Mouse (Mus musculus): ENCODE data around the gene Ptpn12.
A peak's percentile ranks its signal among the peaks of the same experiment; 100 is the strongest.
"Not testable (repeated sequence)": the region's sequence is repeated elsewhere in the genome, so short reads cannot be mapped to it uniquely, and the experiment has no call there.

Gene Ptpn12

DNA sequence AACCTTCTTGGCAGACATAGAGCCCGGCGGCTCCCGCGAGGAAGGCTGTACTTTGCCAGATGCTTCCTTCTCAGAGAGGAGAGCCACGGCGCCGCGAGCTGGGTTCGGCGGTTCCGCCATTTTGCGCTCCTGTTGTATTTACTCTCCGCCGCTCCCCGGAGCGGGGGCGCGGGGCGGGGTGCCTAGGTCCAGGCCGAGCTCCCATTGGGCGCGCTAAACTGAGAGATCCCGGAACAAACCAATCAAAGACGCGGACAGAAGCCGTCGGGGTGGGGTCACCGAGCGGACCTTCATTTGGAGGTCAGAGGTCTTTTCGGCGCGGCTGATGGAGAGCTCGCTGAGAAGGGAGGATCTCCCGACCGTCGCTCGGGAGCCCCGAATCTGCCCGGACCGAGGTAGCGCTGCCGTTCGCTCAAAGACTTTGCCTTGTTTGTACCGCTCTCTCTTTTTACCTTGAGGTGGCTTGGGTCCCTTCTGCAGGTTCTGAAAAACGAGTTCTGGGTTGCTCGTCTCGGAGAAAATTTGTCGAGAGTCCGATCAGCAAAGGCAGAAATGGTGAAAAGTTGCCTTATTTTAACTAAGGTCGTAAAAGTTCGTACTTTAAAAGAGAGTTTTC, 103.9 kb downstream of the Ptpn12 start:
- peak; percentile 93 for DNase-seq (ENCODE audit: low spot score)

DNA sequence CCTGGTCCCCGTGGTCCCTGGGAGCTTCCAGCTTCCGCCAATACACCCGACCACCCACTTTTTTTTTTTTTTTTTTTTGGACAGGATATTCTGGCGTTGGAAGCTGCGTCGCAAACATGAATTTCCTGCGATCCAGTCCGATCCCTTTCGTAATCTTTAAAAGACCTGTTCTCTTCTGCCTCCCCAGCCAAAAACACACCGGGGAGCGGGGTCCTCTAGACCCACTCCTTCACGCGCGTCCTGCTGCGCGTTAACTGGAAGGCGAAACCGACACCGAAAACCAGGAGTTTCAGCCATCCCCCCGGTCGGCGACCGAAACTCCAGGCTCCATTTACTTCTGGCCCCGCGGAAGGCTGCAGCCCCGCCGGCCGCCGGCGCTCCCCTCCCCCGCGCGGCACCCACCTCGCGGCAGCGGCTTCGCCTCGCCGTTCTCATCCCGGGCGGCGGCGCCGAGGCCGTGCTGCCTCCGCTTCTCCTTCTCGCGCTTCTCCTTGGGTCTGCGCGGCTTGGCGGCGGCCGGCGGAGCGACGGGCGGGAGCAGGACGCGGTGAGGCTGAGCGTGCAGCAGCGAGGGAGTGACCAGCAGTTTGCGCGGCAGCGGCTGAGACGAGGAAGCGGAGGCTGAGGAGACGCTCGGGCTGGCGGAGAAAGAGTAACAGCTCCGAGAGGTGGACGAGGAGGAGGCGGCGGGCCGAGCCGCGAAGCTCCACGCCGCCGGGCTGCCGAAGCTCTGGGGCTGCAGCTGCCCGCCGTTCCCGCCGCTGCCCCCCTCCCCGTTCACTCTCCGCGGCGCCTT, 104.7 kb downstream of the Ptpn12 start:
- peak; percentile 59 for DNase-seq (ENCODE audit: low spot score)

DNA sequence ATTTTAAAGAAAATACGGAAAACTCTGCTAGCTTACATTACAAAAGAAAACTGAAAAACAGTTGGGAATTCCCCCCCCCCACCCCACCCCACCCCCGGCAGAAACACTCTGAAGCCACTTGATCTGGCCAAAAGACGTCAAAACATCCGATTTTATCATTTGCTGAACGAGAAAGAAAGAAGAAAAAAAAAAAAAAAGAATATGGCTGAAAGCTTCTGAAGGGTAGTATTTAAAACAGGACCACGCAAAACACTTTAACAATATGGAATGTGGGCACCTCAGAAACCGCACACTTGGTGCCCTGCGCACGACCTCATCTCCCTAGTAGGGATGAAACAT, 105.2 kb downstream of the Ptpn12 start:
- DNase-seq (ENCODE audit: low spot score), result no peak

DNA sequence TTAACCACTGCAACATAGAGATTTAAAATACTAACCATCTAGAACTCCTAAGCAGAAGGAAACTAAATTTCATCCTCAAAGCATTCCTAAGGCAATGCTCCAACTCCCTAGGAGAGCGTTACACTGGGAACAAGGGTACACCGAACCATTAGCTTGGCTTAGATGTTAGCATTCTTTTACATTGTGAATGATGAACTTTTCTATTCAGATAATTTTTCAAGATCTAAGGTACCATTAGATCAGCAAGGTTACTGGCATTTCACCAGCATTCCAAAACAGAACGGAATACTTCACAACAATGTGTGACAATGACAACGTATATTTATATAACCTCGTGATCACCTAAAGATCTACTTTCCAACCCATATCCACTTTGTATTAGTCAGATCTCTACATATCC, 105.6 kb downstream of the Ptpn12 start:
- no peak for DNase-seq (ENCODE audit: low spot score)

DNA sequence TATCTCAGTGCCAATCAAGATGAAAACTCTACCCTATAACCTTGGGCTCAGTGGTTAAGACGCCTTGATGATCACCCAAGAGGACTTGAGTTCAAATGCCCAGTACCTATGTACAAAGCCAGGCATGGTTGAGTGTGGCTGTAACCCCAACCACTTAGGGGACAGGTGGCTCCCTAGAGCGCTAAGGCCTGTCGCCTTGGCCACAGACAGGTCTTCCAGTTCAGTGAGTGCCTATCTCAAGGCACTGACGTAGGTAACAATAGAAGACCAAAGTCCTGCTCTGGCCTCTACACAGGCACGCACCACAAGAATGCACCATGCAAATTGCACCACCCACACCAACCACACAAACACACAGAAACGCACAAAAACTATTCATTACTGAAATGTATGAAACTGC, 108.8 kb downstream of the Ptpn12 start:
- no peak for DNase-seq (ENCODE audit: low spot score)

DNA sequence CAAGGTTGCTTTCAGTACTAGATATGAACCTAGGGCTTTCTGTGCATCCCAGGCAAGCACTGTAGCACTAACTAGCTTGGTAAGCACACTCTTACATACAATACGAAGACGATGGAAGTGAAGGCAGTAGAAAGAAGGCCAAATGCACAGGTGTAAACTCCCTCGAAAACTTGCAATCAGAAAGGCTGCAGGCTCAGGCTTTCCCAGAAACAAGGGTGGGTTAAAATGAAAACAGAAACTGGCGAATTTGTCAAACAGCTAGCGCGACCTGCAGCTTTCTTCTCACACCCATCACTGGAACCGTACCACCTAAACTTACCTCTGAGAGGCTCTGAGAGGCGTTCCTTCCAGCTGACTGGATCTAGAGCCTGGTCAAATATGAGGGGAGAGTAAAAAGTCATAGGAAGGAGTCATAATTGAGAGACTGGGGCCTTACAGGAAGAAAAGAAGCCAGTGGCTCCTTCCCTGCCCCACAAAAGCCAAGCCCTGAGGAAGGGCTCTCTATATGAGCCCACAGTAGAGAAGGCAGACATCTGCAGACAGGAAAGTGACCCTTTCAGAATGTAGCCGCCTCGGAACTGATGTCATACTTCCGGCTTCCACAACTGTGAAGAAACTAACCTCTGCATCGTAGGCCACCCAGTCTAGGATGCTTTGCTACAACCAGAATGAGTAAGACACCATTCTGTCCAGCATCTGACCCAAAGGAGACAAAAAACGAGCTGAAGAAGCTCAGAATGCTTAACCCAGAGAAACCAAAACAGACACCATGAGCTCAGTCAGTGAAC, 110.6 kb downstream of the Ptpn12 start:
- DNase-seq (ENCODE audit: low spot score), result no peak

DNA sequence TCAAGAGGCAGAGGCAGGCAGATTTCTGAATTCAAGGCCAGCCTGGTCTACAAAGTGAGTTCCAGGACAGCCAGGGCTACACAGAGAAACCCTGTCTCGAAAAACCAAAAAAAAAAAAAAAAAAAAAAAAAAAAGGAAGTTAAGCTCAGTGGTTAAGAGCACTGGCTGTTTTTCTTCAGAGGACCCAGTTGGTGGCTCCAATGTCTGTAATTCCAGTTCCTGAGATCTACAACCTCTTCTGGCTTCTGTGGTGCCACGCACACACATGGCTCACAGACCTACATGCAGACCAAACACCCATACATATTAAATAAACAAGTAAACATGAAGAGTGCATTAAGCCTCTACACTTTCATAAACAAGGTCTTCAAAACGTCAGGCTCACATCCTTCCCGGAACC, 111.9 kb downstream of the Ptpn12 start:
- DNase-seq (ENCODE audit: low spot score), result not testable (repeated sequence)

DNA sequence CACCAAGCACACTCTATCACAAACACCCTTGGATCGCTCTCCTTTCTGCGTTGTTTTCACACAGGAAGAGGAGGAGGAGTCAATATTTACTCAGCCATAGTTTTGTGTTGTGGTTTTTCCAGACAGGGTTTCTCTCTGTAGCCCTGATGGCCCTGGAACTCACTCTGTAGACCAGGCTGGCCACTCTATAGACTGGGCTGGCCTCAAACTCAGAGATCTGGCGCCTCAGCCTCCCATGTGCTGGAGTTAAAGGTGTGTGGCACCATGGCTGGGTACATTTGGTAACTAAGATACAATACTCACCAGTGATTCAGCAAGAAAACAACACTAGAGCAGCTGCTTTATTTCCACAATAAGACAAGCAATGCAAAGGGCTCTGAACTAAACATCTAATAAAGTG, 113.2 kb downstream of the Ptpn12 start:
- no peak for DNase-seq (ENCODE audit: low spot score)

DNA sequence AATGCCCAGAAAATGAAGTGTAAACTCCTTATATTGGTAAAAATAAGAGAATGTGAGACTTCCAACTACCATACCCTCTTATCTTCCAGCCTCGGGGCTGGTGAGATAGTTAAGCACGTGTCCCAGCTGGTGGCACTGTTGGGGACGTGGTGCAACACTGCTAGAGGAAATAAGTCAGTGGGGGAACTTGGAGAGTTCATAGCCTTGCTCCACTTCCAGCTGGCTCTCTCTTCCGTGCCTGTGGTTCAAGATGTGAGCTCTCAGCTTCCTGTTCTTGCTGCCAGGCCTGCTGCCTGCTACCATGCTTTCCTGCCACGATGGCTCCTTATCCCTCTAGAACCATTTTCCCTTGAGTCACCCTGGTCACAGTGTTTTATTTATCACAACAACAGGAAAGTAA, 114.5 kb downstream of the Ptpn12 start:
- DNase-seq (ENCODE audit: low spot score), result no peak

DNA sequence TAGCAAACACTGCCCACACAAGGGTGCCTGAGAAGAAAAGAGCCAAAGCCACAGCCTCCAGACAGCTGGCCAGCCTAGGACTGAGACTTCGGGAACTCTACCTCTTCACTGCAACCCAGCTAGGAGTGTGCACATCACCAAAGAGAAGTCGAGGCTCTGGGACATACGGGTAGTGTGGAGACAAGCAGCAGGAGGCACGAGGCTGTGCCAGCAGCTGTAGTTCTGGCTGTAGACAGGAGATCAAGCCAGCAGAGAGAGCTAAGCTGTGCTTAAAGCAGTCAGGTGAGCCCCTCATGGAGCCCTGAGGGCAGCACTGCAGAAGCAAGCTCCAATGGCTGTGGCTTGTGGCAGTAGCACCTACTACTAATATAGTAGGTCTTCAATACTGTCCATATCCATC, 115.0 kb downstream of the Ptpn12 start:
- DNase-seq (ENCODE audit: low spot score), result no peak

DNA sequence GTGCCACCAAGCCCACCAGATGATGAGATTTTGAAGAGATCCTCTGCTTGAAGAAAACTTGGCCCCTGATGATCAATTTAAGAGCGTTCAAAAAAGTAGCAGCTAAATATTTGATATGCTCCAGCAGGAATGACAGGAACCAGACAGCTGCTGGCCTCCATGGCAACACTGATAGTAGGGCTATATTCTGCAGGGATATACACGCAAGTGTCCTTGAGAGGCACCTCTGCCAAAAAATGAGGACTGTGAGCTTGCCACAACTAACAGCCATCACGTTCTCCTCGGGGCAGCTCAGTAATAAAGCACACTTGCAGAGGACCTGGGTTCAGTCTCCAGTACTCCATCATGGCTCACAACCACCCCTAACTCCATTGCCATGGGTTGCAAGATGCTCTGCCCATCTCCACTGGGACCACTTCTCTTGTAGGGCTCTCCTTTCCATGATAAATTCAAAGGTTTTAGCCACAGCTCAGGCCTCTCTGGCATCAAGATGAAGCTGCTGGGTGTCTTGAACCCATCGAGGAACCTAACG, 115.6 kb downstream of the Ptpn12 start:
- DNase-seq (ENCODE audit: low spot score), result no peak

DNA sequence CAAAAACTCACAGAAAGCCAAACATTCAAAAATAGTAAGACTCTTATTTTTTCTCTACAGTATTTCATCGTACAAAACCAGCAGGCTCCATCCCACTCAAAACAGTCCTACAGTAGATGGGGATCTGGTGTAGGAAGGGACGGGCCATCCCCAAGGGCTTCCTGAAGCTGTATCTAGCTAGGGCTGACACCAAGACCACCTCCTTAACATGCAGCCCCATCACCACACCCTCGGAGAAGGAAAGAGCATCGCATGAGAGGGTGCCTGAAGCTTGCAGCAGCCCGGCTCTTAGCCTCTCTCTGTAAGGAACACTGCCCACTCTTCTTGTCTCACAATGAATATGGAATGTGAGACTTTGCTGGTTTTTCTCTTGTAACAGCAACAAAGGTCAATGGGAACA, 117.2 kb downstream of the Ptpn12 start:
- no peak for DNase-seq (ENCODE audit: low spot score)
